8 mouse cellular contexts compared by ENCODE assay signal in the genomic region with DNA sequence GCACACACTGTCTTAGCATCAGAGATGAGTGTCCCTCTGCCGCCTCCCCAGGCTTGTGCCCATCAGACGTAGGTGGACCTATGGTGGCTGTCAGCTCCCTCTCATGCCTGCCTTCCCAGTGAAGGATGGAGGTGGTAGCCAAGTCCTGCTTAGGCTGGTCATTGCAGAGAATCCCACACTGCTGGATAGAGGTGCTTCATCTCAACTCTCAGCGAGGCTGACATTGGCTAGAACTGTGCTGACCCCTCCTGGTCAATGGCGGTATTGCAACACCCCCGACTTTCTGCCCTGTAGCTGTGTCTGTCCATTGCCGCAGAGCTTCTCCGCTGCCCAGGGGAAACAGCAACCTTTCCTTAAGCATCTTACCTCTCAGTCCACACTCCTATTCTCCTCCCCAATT. TPM values are rescaled to one million over a fixed set of nuclear protein-coding genes. Genes with fewer than 3 reads are reported as not detected.
DNase-seq lines count a peak whose midpoint lies in the region; ATAC-seq and TF ChIP-seq lines count a peak whose summit lies in the region.

No protein-coding gene starts in this region.

- peak; percentile 38 for DNase-seq in WW6 (ENCODE audit: low read depth, low spot score)
- peak; percentile 98 to 99 for DNase-seq in cerebellum, postnatal 25 days
- DNase-seq in gastrocnemius, adult 2 months: peak; percentile 91
- peak; percentile 86 to 87 for DNase-seq in left cerebral cortex, postnatal 10 days (ENCODE audit: extremely low spot score in 1 of 2, low spot score in 2 of 2)
- peak; percentile 88 for DNase-seq in midbrain, embryonic 10.5 days (ENCODE audit: low spot score)
- DNase-seq in right cerebral cortex, postnatal 25 days: peak; percentile 86
- peak; percentile 90 to 91 for DNase-seq in urinary bladder, postnatal 36 days (ENCODE audit: low spot score in 2 of 2)

- peak; percentile 64 for ATAC-seq in inflammation-experienced regulatory T-cells, adult 6 months

- no peak overlapping the region for H3K4me3 ChIP-seq in gastrocnemius, adult 2 months
- no peak overlapping the region for H3K4me3 ChIP-seq in midbrain, embryonic 10.5 days

- intact Hi-C loops in gastrocnemius, adult 2 months (cut with DNase I): loop anchor here (1.0 to 5.0 kb wide), 3 partner anchors 51 to 300 kb away; no protein-coding TSS in a partner anchor
- intact Hi-C loops in left cerebral cortex, postnatal 10 days (cut with DNase I): loop anchor here (2.0 to 5.0 kb wide), 3 partner anchors 50 to 300 kb away; no protein-coding TSS in a partner anchor

- WGBS in midbrain, embryonic 10.5 days: 9% methylated on average over 7 of the region's 7 CpGs

- no peak overlapping the region for H3K27ac ChIP-seq in gastrocnemius, adult 2 months
- no peak overlapping the region for H3K27ac ChIP-seq in midbrain, embryonic 10.5 days (replicated peaks)

- peak; percentile 100 for TF ChIP-seq CTCF in gastrocnemius, adult 2 months (IDR thresholded peaks at IDR 0.05)

- peaks cover 35% of the 10 kb centered on the region for H3K27me3 ChIP-seq in midbrain, embryonic 10.5 days (ENCODE audit: low read depth, poor library complexity, severe bottlenecking)

- H3K36me3 ChIP-seq in midbrain, embryonic 10.5 days: no peaks in the 10 kb centered on the region

- H3K9me3 ChIP-seq in midbrain, embryonic 10.5 days (replicated peaks): no peaks in the 10 kb centered on the region

- peaks cover 54% of the 10 kb centered on the region for H3K4me1 ChIP-seq in midbrain, embryonic 10.5 days

RNA-seq across cellular contexts. Expression of gene Pef1, which starts 15.1 kb away (rescaled TPM):
- 10 to 100 TPM; 37.3 to 37.5 TPM for total RNA-seq in gastrocnemius, adult 2 months (2021)
- polyA plus RNA-seq in inflammation-experienced regulatory T-cells, adult 6 months (2017; shearing (Covaris generic)): 10 to 100 TPM; 35.8 to 44.4 (median 36.9) TPM
- 10 to 100 TPM; 42.6 to 42.8 TPM for total RNA-seq in left cerebral cortex, postnatal 10 days (2021)
- polyA plus RNA-seq in midbrain, embryonic 10.5 days (2016; fragmentation: Nextera tagmentation; extraction: Ambion mirVana): 74.0 and 76.9 TPM in 2 replicates

RNA-seq across cellular contexts. Expression of gene Col16a1, which starts 39.7 kb away (rescaled TPM):
- total RNA-seq in gastrocnemius, adult 2 months (2021): 1 to 10 TPM; 3.5 to 7.9 TPM
- not detected for polyA plus RNA-seq in inflammation-experienced regulatory T-cells, adult 6 months (2017; shearing (Covaris generic))
- total RNA-seq in left cerebral cortex, postnatal 10 days (2021): 10 to 100 TPM; 17.1 to 19.8 TPM
- 3.8 and 5.8 TPM in 2 replicates for polyA plus RNA-seq in midbrain, embryonic 10.5 days (2016; fragmentation: Nextera tagmentation; extraction: Ambion mirVana)

RNA-seq across cellular contexts. Expression of gene Hcrtr1, which starts 51.9 kb away (rescaled TPM):
- total RNA-seq in gastrocnemius, adult 2 months (2021): not detected
- polyA plus RNA-seq in inflammation-experienced regulatory T-cells, adult 6 months (2017; shearing (Covaris generic)): not detected
- total RNA-seq in left cerebral cortex, postnatal 10 days (2021): 10 to 100 TPM; 11.2 TPM
- 0.23 and 0.31 TPM in 2 replicates for polyA plus RNA-seq in midbrain, embryonic 10.5 days (2016; fragmentation: Nextera tagmentation; extraction: Ambion mirVana)

Comparison
In these comparisons a context has a peak if more than half of its experiments do, and no peak if none do; other contexts are left out.
1. DNase-seq: peak in every context shown above with its lines; median percentile 98 in cerebellum, postnatal 25 days; 91 in gastrocnemius, adult 2 months; 90 in urinary bladder, postnatal 36 days; 88 in midbrain, embryonic 10.5 days; 86 in left cerebral cortex, postnatal 10 days; 86 in right cerebral cortex, postnatal 25 days; 38 in WW6.
2. RNA of gene Hcrtr1, which starts 51.9 kb away (total RNA-seq): 11.2 TPM in left cerebral cortex, postnatal 10 days; not detected in gastrocnemius, adult 2 months; every median in the first group is over 10 times any median in the second.